Mouse (Mus musculus): ENCODE measurements at regions not wholly inside any gene's neighbourhood (a gene's known extent, or its start where the extent isn't known, plus 50 kb on each side); places are given as distances from the start of the nearest gene placed in this dataset.

DNA sequence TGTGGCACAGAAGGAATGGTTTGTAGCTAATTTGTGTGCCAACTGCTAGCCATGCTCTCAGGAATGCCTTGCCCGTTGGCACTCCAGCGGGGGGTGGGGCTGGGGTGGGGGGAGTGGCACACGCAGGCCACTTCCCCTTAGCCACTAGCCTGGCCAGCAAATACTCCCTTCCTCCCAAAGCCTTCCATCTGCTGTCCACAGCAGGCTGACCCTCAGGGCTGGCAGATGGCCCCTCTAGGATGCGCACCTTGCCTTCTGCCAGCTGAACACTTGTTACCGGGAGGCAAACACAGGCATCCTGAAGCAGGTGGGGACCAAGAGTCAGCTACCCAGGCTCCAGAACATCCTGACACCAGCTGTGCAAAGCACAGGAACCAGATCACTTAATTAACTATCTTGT lies 372.1 kb upstream of the Smim15 start:
- TF ChIP-seq POLR2A (IDR thresholded peaks at IDR 0.05; ENCODE audit: extremely low read depth, insufficient read depth, low read length) (no peak), CTCF (IDR thresholded peaks at IDR 0.05; ENCODE audit: extremely low read depth, insufficient read depth, low read length) (no peak)

All from cortical plate, adult 2 months (tissue).